Mouse (Mus musculus) erythroblast, embryonic 14.5 days (primary cell): ENCODE measurements around the gene Pla2g2d.

Source experiments
- GATA1 ChIP-seq: IDR thresholded peaks from 2 replicates; pipeline ENCODE4 v1.6.1; 2012; ENCODE audit warnings: low read length, inconsistent platforms, mixed read lengths
- TAL1 ChIP-seq: IDR thresholded peaks from 3 replicates; pipeline ENCODE4 v1.6.1; 2012; ENCODE audit warnings: low read length, inconsistent platforms, mixed read lengths

- TF ChIP-seq GATA1 (no peak), TAL1 (no peak)
These were observed 27.4 kb downstream of the Pla2g2d start for GRCm38 (mm10) chr4:138802917-138803316.
